Mouse (Mus musculus) CH12.LX (cell line): ENCODE results near the gene Zfpm1. TPM values are rescaled to one million over a fixed set of nuclear protein-coding genes. Genes with fewer than 3 reads are reported as not detected.

Experiments used
- DNase-seq: peaks from one replicate; pipeline ENCODE4 v3.0.0-alpha.2; 2013; ENCODE audit errors: extremely low read depth
- H3K27ac ChIP-seq: 2 replicates; pipeline ENCODE4 v1.5.1; 2012; ENCODE audit warnings: low read depth, mild to moderate bottlenecking, control low read depth, moderate library complexity; ENCODE audit not compliant: insufficient read depth
- H3K27me3 ChIP-seq: replicated peaks from 2 replicates; pipeline ENCODE3; 2012; ENCODE audit warnings: inconsistent platforms
- H3K36me3 ChIP-seq, 2 experiments: replicated peaks in 1 of 2; 2 replicates each; pipeline versions ENCODE3 to v1.6.1; 2012; ENCODE audit warnings: inconsistent platforms in 1 of 2, low read length in 1 of 2, mild to moderate bottlenecking in 1 of 2, mixed read lengths in 1 of 2, moderate library complexity in 1 of 2; ENCODE audit not compliant: control insufficient read depth in 1 of 2, insufficient read depth in 1 of 2
- H3K4me1 ChIP-seq, 2 experiments: 2 replicates each; pipeline ENCODE4 v1.6.1; 2012; ENCODE audit warnings: inconsistent platforms in 1 of 2, moderate library complexity in 1 of 2; ENCODE audit not compliant: insufficient read depth in 2 of 2, control insufficient read depth in 1 of 2
- H3K4me2 ChIP-seq: 2 replicates; pipeline ENCODE4 v1.6.1; 2012; ENCODE audit warnings: low read depth, mild to moderate bottlenecking, control low read depth; ENCODE audit not compliant: poor library complexity, insufficient read depth, severe bottlenecking
- H3K4me3 ChIP-seq, 3 experiments: fragments of 150-350 bp in 1 of 3; sonication (generic) in 1 of 3; replicated peaks in 1 of 3; 2 replicates each; pipeline versions ENCODE3 to v1.5.1; 2011 to 2012; ENCODE audit warnings: low read depth in 2 of 3, low read length in 2 of 3, mild to moderate bottlenecking in 2 of 3, moderate library complexity in 2 of 3, control low read depth in 1 of 3, improper control_type of control experiment in 1 of 3, inconsistent platforms in 1 of 3, mixed read lengths in 1 of 3; ENCODE audit not compliant: poor library complexity in 1 of 3
- H3K79me2 ChIP-seq: replicated peaks from 2 replicates; pipeline ENCODE4 v1.6.1; 2012; ENCODE audit warnings: mild to moderate bottlenecking, moderate library complexity; ENCODE audit not compliant: control insufficient read depth, poor library complexity, insufficient read depth, severe bottlenecking; ENCODE audit errors: extremely low read depth
- H3K9ac ChIP-seq: 2 replicates; pipeline ENCODE4 v1.6.1; 2012; ENCODE audit warnings: low read depth, mild to moderate bottlenecking, control low read depth, moderate library complexity; ENCODE audit not compliant: insufficient read depth
- H3K9me3 ChIP-seq: replicated peaks from 2 replicates; pipeline ENCODE3; 2012; ENCODE audit warnings: low read length, inconsistent platforms, mixed read lengths
- BHLHE40 ChIP-seq: IDR thresholded peaks from 2 replicates; pipeline ENCODE4 v1.6.1; 2011; ENCODE audit warnings: mild to moderate bottlenecking, low read depth, low read length, improper control_type of control experiment
- CHD1 ChIP-seq: IDR thresholded peaks from 2 replicates; pipeline ENCODE4 v1.6.1; 2012; ENCODE audit warnings: low read depth, low read length, improper control_type of control experiment, inconsistent platforms
- CHD2 ChIP-seq: IDR thresholded peaks from 2 replicates; pipeline ENCODE4 v1.6.1; 2011; ENCODE audit warnings: low read length, improper control_type of control experiment
- EP300 ChIP-seq: IDR thresholded peaks from 2 replicates; pipeline ENCODE4 v1.6.1; 2011; ENCODE audit warnings: low read length, improper control_type of control experiment
- ETS1 ChIP-seq: conservative IDR thresholded peaks from 2 replicates; pipeline ENCODE4 v1.6.1; 2012; ENCODE audit warnings: low read depth, mild to moderate bottlenecking, inconsistent platforms, low read length, improper control_type of control experiment, moderate library complexity
- HCFC1 ChIP-seq: IDR thresholded peaks from 2 replicates; pipeline ENCODE4 v1.6.1; 2012; ENCODE audit warnings: low read depth, mild to moderate bottlenecking, inconsistent platforms, low read length, improper control_type of control experiment
- IRF4 ChIP-seq: IDR thresholded peaks from 2 replicates; pipeline ENCODE4 v1.6.1; 2014; ENCODE audit warnings: low read depth, mild to moderate bottlenecking, inconsistent platforms, low read length, improper control_type of control experiment
- JUN ChIP-seq: IDR thresholded peaks from 2 replicates; pipeline ENCODE4 v1.6.1; 2011; ENCODE audit warnings: low read depth, mild to moderate bottlenecking, low read length, improper control_type of control experiment, moderate library complexity; ENCODE audit not compliant: insufficient read depth
- JUND ChIP-seq: conservative IDR thresholded peaks from 2 replicates; pipeline ENCODE4 v1.6.1; 2011; ENCODE audit warnings: low read depth, low read length, improper control_type of control experiment
- KAT2A ChIP-seq: IDR thresholded peaks from 2 replicates; pipeline ENCODE4 v1.6.1; 2012; ENCODE audit warnings: low read length, improper control_type of control experiment, inconsistent platforms; ENCODE audit not compliant: insufficient replicate concordance
- MAZ ChIP-seq: IDR thresholded peaks from 2 replicates; pipeline ENCODE4 v1.6.1; 2012; ENCODE audit warnings: low read depth, mild to moderate bottlenecking, inconsistent platforms, low read length, improper control_type of control experiment, moderate library complexity
- MEF2A ChIP-seq: IDR thresholded peaks from 2 replicates; pipeline ENCODE4 v1.6.1; 2014; ENCODE audit warnings: low read depth, mild to moderate bottlenecking, inconsistent platforms, low read length, improper control_type of control experiment, borderline replicate concordance
- MXI1 ChIP-seq: IDR thresholded peaks from 2 replicates; pipeline ENCODE4 v1.6.1; 2011; ENCODE audit warnings: mild to moderate bottlenecking, low read depth, low read length, improper control_type of control experiment
- PAX5 ChIP-seq: IDR thresholded peaks from 2 replicates; pipeline ENCODE4 v1.6.1; 2012; ENCODE audit warnings: low read length, inconsistent platforms, mixed read lengths
- POLR2A ChIP-seq: IDR thresholded peaks from 2 replicates; pipeline ENCODE4 v1.6.1; 2011; ENCODE audit warnings: low read depth, mild to moderate bottlenecking, improper control_type of control experiment, low read length
- RAD21 ChIP-seq: IDR thresholded peaks from 2 replicates; pipeline ENCODE4 v1.6.1; 2011; ENCODE audit warnings: low read depth, mild to moderate bottlenecking, low read length, improper control_type of control experiment, moderate library complexity
- SIN3A ChIP-seq: IDR thresholded peaks from 2 replicates; pipeline ENCODE4 v1.6.1; 2012; ENCODE audit warnings: low read length, improper control_type of control experiment, inconsistent platforms
- SMC3 ChIP-seq: IDR thresholded peaks from 2 replicates; pipeline ENCODE4 v1.6.1; 2011; ENCODE audit warnings: low read depth, low read length, improper control_type of control experiment
- UBTF ChIP-seq: IDR thresholded peaks from 2 replicates; pipeline ENCODE4 v1.6.1; 2012; ENCODE audit warnings: low read depth, mild to moderate bottlenecking, inconsistent platforms, low read length, improper control_type of control experiment, moderate library complexity
- USF1 ChIP-seq: IDR thresholded peaks from 2 replicates; pipeline ENCODE4 v1.6.1; 2014; ENCODE audit warnings: low read depth, mild to moderate bottlenecking, inconsistent platforms, low read length, improper control_type of control experiment
- USF2 ChIP-seq: conservative IDR thresholded peaks from 2 replicates; pipeline ENCODE4 v1.6.1; 2011; ENCODE audit warnings: low read depth, low read length, improper control_type of control experiment
- ZKSCAN1 ChIP-seq: IDR thresholded peaks from 2 replicates; pipeline ENCODE4 v1.6.1; 2012; ENCODE audit warnings: low read depth, inconsistent platforms, low read length, improper control_type of control experiment, borderline replicate concordance
- ZMIZ1 ChIP-seq: IDR thresholded peaks from 2 replicates; pipeline ENCODE4 v1.6.1; 2012; ENCODE audit warnings: low read depth, mild to moderate bottlenecking, inconsistent platforms, low read length, improper control_type of control experiment
- ZNF384 ChIP-seq: IDR thresholded peaks from 2 replicates; pipeline ENCODE4 v1.6.1; 2012; ENCODE audit warnings: low read depth, low read length, improper control_type of control experiment, inconsistent platforms
- dilution Hi-C: fragments of 300-500 bp; cut with MboI; formaldehyde crosslinking; loops from 2 replicates; pipeline ENCODE4 v1.14.3; 2020; ENCODE audit warnings: low sequenced_read_pairs; ENCODE audit not compliant: extremely low pct_unique_long_range_greater_than_20kb, extremely low pct_ligation_motif_present
- in situ Hi-C: fragments of 300-500 bp; cut with MboI; formaldehyde crosslinking; loops from 3 replicates; pipeline ENCODE4 v1.14.3; 2019; ENCODE audit warnings: low sequenced_read_pairs, low pct_ligation_motif_present, low pct_unique_long_range_greater_than_20kb, mixed read lengths
- polyA plus RNA-seq: library from polyadenylated mRNA; unstranded; fragments of >175 nt; gene quantifications from 2 replicates; pipeline ENCODE4 v1.2.1, GENCODE M21; 2012; ENCODE audit warnings: low read depth; ENCODE audit not compliant: insufficient read length
- total RNA-seq, 2 experiments: library from RNA; depleted of rRNA; stranded (reverse); fragments of 300-350 nt in 1 of 2; fragments of >200 nt in 1 of 2; gene quantifications; 2 replicates each; pipeline ENCODE4 v1.2.3; 2012 to 2014

Zfpm1 gene
- total and polyA plus RNA-seq, 3 experiments = 11.0 to 63.5 (median 30.1) TPM

DNA sequence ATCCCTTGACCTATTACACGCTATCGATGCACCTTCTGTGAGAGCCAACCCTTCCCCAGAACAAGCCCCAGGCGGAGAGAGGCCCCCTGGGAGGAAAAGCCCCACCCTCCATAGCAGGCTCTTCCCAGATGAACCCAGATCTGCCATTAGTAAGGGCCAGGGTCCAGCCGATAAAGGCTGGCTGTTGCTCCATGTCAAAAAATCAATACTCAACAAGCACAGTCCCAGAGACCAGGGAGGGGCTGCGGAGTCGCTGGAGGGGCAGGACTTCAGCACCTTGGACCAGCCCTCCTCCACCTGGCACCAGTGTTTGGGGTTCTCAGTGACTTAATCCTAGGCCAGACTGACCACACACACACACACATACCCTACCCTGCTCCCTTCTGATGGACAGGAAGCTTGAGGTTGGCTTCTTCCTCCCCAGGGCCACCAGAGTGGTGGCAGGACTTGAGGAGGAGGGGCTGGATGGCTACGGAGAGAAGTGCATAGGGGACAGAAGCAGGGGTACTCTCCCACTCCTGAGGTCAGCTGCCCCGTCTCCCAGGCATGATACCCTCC, 36.1 kb downstream of the Zfpm1 start:
- no peak overlapping the region for H3K9ac ChIP-seq
- no peak overlapping the region for H3K4me3 ChIP-seq
- H3K27me3 ChIP-seq = no peaks in the 10 kb centered on the region
- H3K79me2 ChIP-seq = no peaks in the 10 kb centered on the region; the same call in 1 of the 2 replicates
- DNase-seq = no peak
- in situ Hi-C loops (no loop called here), dilution Hi-C loops (no loop called here)
- H3K4me1 ChIP-seq = peaks cover 14 to 49% of the 10 kb centered on the region in 2 experiments
- H3K9me3 ChIP-seq = no peaks in the 10 kb centered on the region
- 0 out of 2 replicates have a peak overlapping the region, but pooled peaks have one; percentile 13 for H3K27ac ChIP-seq
- H3K4me2 ChIP-seq = no peak overlapping the region
- H3K36me3 ChIP-seq = peaks cover 42 to 99% of the 10 kb centered on the region in 2 experiments
- TF ChIP-seq CHD2 (no peak), ZMIZ1 (no peak), PAX5 (no peak), ETS1 (no peak), JUN (no peak), MXI1 (no peak)
- TF ChIP-seq, all 38 proteins: peak for 0

DNA sequence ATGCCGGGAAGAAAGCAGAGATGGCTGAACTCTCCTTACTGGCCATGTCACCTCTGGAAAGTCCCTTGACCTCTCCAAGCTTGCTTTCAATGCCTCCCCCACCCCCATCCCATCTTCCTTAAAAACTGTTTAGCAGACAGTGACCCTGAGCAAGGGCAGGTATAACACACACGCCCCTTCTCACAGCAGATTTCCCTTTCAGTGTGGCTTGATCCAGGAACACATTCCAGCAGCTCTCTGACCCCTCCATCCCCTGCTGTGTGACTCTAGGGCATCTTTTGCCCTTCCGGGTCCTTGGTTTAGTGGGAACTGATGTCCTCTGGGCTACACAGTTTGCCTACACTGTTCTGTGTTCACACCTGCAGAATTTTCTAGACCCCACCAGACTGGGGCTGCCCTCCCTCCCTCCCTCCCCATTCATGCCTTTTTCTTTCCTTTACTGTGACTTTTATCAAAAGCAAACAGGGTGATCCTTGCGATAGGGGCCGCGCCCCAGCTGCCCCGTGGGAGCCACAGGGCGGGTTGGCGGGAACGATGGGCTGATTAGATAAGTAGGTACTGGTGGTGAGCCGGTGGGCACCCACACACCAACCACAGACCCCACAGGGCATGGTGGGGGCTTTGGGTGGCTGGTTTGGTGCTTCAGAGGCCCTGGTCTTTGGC, 37.2 kb downstream of the Zfpm1 start:
- Histone ChIP-seq H3K79me2 (no peaks in the 10 kb centered on the region; the same call in 1 of the 2 replicates), H3K4me2 (no peak overlapping the region)
- dilution Hi-C loops = no loop called here
- TF ChIP-seq IRF4 (no peak), CHD1 (no peak), ZMIZ1 (no peak), USF1 (no peak), SMC3 (no peak), RAD21 (no peak), USF2 (no peak), MXI1 (no peak), KAT2A (no peak), ZKSCAN1 (no peak), SIN3A (no peak), HCFC1 (no peak), BHLHE40 (no peak), MEF2A (no peak), POLR2A (no peak), MAZ (no peak), UBTF (no peak), JUND (no peak), EP300 (no peak), ZNF384 (no peak)
- TF ChIP-seq, all 38 proteins: peak for 0
- H3K4me3 ChIP-seq = no peak overlapping the region
- in situ Hi-C loops = no loop called here
- H3K27ac ChIP-seq = no peak overlapping the region
- DNase-seq = no peak
- no peak overlapping the region for H3K9ac ChIP-seq
- H3K4me1 ChIP-seq = peaks cover 14 to 54% of the 10 kb centered on the region in 2 experiments
- peaks cover 38 to 98% of the 10 kb centered on the region in 2 experiments for H3K36me3 ChIP-seq
- H3K9me3 ChIP-seq = no peaks in the 10 kb centered on the region
- no peaks in the 10 kb centered on the region for H3K27me3 ChIP-seq
